Mouse (Mus musculus): ENCODE measurements around the gene Gamt. TPM values are rescaled to one million over a fixed set of nuclear protein-coding genes. Genes with fewer than 3 reads are reported as not detected.

Gamt gene
- total RNA-seq, 2 experiments from 2014 or later = 9.0 to 9.3 TPM

DNA sequence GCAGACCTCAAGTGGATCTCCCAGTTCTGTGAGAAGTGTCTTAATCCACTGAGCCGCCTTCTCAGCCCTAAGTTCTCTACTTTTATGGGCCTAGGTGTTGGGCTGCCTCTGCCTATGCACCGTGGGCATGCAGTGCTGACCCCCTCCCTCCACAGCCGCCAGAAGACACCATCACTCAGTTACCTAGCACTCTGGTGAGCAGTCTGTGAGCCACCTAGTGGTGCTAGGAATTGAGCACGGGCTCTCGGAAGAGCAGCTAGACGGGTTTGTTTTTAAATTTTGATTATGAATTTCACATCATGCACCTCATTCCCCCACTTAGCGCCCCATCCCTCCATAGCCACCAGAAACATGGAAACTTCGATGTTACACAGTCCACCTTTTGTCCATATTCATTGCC is 27.8 kb upstream of the Gamt start:
- DNase-seq (ENCODE audit: low spot score) = no peak
- intact Hi-C loops (cut with DNase I) = no loop called here

DNA sequence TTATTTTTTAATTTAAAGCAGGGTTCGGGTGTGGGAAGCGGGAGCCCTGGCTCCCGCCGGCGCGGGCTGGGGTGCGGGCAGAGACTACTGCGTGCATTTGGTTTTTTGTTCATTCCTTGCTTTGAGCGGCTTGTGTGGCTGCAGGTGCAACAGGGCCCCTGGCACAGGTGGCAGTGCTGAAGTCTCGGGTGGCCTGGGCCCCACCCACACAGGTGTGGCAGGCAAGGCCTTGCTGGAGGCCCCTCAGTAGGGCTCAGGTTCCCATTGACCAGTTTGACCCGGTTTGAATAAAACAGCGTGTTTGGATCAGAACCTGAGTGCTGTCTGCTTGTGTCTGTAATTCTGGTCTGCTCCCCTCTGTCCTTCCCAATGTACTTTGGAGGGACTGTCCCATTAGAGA is 27.3 kb upstream of the Gamt start:
- DNase-seq (ENCODE audit: low spot score) = no peak
- intact Hi-C loops (cut with DNase I) = no loop called here

DNA sequence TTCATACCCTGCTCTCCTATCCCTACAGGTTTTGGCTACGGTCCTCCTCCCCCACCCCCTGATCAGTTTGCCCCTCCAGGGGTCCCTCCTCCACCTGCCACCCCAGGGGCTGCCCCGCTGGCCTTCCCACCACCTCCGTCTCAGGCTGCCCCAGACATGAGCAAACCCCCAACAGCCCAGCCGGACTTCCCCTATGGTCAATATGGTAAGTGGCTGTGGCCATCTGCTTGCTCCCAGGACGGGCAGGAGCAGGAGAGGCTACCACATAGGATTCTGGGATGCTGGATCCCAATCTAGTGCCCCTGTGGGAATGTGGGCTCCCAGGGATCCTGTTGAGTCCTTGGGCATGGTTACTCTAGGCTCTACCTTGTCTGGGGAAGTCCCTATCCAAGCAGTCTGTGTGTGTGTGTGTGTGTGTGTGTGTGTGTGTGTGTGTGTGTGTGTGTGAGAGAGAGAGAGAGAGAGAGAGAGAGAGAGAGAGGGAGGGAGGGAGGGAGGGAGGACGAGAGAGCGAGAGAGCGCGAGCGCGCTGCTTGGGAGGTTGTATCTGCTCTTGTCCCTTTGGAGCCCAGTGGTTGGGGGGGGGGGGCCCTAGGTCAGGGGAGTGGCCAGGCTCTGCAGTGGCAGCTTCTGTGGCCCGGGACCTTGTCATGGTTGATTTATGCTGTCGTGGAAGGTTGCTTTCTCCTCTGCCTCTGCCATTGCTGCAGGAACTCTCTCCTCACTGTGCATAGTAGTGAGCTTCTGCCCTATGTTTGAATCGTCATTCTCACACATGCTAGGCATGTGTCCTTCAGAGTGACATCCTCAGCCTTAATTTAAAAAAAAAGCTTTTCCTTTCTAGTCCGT is 24.6 kb upstream of the Gamt start:
- intact Hi-C loops (cut with DNase I) = no loop called here
- DNase-seq (ENCODE audit: low spot score) = no peak

DNA sequence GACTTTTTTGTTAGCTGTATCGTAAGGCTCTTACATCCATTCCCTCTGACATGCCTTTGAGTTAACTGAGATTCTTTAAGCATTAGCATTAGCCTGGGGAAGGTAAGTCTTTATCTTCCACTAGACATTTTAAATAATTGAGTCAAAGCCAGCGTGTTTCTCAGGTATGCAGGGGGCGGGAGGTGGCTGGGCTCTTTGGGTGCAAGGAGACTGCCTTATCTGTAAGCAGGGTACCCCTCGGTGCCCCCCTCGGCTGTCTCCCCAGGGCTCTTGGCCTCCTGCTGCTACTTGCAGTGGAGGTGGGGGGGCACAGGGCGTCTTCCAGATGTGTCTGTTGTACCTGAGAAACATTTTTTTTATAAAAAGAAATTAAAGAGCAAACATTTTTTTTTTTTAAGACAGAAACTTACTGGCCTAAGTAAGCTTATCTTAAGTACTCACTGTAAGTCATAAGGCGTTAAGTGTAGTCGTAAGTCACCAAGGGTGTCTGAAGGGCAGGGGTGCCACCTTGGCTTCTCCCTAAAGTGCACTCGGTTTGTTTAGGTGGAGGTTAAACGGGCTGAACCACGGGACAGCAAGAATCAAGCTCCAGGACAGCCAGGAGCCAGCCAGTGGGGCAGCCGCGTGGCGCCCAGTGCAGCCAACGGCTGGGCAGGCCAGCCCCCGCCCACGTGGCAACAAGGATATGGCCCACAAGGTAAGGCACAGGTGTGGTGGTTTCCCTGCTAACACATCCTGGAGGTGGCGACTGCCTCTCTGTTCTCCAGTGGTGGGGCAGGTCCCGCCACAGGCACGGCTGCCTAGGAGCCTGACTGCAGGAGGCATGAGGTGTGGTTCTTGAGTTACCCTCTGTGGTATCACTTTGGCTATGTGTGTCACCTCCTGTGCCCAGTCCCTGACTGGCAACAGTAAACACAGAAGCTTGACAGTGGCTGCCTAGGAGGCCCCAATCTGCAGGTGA is 21.9 kb upstream of the Gamt start:
- intact Hi-C loops (cut with DNase I) = no loop called here
- DNase-seq (ENCODE audit: low spot score) = no peak

DNA sequence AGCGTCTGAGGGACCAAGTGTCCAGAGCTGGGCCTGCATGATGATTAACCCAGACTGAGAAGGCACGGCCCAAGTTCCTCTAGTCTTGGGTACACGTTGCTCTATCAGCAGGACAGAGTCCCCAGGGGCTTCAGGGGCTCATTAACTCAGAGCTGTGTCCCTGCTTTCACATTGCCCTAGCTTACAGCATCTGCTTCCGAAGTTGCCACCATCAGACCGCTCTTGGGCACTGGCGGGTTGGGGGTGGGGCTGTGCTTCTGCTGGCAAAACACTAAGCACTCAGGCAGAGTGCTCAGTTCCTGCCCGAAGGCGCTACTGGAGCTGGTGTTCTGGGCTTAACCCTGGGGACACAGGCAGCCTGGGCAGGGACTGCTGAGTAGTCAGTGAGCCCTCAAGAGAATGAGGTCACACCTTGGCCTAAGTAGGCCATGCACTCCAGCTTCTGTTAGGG is 21.1 kb upstream of the Gamt start:
- no peak for DNase-seq (ENCODE audit: low spot score)
- intact Hi-C loops (cut with DNase I) = no loop called here

DNA sequence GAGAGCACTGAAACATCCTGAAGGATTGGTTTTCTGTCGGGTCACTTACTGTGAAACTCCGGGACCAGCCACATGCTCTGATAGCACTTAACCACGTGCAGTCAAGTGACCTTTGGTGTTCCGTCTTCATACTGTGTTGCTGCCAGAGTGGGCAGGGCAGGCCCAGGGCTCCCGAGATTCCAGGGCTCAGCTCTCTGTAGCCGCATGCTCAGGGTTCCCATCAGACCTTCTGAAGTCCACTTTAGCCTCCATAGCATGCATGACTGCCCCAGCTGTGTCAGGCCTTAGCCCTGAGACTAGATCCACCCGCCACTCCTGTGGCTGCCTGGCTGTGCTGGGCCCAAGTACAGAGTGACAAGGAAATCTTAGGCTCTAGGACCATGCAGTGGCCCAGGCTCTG is 20.5 kb upstream of the Gamt start:
- DNase-seq (ENCODE audit: low spot score) = no peak
- intact Hi-C loops (cut with DNase I) = no loop called here

DNA sequence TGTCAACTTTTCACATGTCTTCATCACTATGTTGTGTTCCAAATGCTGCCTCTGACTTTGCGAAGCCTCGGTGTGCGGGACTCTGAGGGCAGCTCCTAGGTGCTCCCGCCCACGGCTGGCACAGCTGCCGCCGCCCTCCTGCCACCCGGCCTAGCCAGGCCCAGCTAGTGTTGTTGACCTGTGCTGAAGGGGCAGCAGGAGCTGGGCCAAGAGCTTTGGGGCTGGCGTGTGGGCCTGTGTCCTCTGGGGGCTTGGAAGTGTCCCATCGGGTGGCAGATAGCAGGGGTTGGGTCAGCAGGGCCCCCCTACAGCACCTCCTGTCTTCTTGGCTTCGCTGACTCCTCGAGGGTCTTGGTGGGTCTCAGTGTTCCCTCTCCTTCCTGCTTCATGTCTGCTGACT is 18.5 kb upstream of the Gamt start:
- intact Hi-C loops (cut with DNase I) = no loop called here
- no peak for DNase-seq (ENCODE audit: low spot score)

DNA sequence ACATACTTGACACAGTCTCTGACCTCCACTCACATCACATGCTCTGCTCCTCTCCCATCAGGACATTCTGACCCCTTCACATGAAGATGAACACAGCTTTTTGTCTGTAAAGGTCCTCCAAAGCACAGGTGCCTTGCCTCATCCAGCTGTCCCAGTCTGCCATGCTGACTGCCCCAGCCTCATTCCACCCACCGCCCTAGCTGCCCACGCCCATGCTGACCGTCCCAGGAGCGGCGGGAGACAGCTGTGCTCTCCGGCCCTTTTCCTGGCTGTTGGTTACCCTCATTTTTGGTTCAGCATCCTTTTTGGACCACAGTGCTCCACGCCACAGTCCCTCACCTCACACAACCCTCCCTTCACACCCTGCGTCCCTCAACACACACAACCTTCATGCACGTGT is 17.6 kb upstream of the Gamt start:
- no peak for DNase-seq (ENCODE audit: low spot score)
- intact Hi-C loops (cut with DNase I) = no loop called here

DNA sequence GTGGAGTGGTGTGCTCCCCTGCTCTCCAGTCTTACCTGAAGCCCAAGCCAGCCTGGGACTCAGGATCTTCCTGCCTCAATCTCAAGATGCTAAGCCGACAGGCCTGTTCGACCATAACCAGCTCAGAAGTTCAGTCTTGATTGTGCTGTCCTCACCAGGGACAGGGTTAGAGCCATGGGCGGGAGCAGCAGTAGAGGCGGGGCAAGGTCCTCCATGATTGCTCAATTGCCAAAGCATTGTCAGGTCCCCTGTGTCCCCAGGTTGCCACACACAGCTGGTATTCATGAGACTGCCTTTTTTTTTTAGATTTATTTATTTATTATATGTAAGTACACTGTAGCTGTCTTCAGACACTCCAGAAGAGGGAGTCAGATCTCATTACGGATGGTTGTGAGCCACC is 15.4 kb upstream of the Gamt start:
- no peak for DNase-seq (ENCODE audit: low spot score)
- intact Hi-C loops (cut with DNase I) = no loop called here

DNA sequence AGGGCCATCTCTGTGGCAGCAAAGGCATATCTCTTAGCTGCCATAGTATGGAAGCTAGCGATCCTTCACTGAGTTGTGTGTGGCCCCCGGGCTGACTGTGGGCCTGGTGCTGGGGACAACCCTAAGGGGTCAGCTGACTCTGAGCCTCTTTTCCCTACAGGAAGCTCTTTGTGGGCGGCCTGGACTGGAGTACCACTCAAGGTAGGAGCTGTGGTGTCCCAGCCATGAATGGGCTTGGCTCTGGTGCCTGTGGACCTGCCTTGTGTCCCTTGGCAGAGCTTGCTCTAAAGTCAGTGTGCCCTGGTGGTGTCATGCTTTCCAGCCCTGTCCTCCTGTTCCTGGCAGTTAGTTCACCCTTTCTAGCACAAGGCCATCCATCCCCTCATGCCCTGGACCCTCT is 13.0 kb upstream of the Gamt start:
- DNase-seq (ENCODE audit: low spot score) = no peak
- intact Hi-C loops (cut with DNase I) = no loop called here

DNA sequence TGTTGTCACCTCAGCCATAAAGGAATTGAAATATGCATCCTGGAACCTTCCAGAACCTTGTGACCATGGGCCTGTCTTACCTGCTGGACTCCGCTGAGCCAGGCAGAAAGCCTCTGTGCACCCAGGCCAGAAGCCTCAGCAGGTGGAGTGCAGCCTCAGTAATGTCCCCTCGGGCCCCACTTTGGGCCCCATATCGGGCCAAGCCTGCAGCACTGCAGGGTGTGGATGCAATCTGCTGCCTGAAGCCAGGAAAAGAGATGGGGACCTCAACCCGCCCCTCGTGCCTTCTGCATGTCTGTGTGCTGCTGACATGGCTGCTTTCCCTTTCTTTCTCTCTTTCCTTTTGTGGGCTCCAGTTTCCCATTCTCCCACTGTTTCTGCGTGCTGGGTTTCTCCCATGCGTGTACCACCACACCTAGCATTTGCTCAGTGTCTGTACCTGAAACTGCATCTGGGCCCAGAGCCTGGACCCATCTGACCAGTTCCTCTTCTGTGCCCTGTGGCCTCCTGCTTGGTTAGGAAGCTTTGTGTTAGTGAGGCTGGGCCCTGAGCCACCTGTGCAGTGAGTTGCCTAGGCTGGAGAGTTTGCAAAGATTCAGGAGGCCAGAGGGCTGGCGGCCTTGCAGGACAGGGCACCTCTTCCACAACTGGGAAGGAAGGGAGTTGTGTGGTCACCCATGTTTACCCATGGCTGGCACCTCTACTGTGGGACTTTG is 11.2 kb upstream of the Gamt start:
- intact Hi-C loops (cut with DNase I) = no loop called here
- no peak for DNase-seq (ENCODE audit: low spot score)

DNA sequence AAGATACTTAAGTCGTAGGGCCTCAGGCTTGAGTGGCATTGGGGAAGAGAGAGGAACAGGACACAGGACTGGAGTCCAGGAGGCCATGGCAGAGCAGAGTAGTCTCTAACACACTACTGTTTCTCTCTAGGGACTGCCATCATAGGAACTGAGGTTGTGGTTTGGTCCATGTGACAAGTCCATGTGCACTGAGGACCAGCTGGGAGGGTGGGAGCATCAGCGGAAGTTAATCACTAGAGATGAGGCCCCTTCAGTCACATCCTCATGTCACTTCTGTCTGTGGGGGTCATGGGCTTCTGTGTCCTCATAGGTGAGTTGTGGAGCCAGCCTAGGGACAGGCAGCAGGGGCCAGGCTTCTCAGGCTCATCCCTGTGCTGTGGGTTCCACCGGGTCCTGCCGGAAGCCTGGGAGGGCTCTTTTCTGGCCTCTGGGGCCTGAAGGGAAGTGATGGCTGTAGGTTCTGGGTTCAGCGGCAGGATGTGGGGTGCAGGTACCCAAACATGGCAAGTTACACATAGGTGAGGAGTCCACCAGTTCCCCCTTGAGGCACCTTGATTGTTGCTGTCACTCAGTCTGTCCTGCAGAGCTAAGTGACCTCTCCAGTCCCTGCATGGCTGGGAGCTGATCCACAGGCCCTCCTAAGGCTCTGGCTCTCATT is 10.5 kb upstream of the Gamt start:
- intact Hi-C loops (cut with DNase I) = no loop called here
- DNase-seq (ENCODE audit: low spot score) = no peak

DNA sequence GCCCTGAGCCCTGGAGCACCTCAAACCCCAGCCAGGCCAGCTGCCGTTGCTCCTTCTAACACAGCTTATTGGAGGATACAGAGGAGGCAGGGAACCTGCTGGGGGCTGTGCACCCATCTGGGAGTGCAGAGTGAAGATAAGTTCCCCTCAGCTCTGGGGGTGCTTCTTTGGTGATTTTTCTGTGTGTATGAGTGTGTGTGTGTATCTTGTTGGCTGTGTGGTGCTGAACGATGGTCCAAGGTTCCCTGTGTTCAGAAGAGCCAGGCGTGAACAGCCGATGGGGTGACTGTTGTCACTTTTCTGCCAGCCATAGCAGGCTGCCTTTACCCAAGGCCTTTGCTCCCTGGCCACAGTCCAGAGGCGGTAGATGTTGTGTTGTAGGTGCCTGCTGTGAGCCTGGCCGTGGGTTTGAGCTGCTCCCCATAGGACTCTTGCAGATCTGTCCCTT is 9.9 kb upstream of the Gamt start:
- intact Hi-C loops (cut with DNase I) = no loop called here

DNA sequence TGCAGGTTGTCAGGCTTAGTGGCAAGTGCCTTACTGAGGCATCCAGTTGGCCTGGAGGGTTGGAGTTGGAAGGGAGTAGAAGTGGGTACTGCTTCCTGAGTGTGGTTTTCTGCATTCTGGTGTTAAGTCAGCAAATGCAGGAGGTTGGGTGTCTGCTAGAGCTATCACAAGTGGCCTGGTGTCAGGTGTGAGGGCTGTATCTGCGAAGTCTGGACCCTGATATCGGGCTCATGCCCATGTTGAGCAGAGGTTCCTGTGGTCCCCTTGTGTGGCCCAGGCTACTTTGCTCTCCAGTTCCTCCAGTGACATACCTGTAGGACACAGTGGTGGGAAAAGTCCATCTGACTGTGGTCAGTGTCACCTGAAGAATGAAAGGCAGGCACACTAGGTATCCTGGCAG is 9.3 kb upstream of the Gamt start:
- DNase-seq (ENCODE audit: low spot score) = no peak
- intact Hi-C loops (cut with DNase I) = no loop called here

More for the DNA sequence above, 9.9 kb upstream of the Gamt start:
- no peak for DNase-seq (ENCODE audit: low spot score)

DNA sequence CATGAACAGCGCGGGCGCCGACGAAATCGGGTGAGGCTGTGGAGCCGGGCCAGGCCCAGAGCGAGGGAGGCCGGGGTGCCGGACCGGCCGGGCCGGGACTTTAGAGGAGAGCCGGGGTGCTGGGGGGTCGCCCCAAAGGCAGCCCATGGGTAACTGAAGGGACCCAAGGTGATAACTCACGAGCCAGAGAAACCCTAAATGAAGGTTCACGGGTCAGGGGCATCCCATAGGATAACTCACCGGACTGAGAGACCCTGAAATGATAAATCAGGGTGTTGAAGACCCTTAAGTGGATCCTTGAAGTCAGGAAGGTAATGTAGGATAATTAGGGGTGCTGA is 4.3 kb upstream of the Gamt start:
- intact Hi-C loops (cut with DNase I) = no loop called here
- no peak for DNase-seq (ENCODE audit: low spot score)

DNA sequence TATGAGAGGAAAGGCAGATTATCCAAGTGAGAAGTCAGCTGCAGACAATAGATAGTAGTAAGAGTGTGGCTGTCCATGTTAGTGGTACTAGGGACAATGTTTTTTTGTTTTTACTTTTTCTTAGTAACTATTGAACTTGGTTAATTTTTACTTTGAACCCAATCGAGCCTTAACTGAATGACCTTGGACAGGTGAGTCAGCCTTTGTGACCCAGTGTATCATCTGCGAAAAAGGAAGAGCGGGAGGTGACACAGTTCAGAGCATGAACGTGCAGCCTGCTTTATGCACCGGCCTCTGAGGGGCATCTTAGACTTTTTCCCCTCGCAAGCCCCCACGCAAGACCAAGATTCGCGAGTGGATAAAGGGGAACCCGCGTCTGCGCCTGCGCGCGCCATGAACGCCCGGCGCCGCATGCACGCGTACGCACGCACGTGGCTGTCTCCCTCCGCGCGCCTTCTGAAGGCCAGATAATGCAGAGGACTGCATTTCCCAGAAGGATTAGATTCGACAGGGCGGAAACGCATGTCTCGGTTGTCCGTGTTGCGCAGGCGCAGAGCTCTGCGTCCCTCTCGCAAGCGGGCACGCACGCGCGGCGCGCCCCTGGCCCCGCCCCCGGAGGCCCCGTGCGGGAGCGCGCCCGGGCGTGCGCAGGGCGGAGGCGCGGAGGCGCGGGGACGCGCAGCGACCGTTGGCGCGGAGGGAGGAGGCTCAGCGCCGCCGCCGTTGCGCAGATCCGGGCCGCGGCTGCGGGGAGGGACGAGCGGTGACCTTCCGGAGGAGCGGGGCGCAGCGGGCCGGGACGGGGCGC is 3.7 kb upstream of the Gamt start:
- intact Hi-C loops (cut with DNase I) = no loop called here

DNA sequence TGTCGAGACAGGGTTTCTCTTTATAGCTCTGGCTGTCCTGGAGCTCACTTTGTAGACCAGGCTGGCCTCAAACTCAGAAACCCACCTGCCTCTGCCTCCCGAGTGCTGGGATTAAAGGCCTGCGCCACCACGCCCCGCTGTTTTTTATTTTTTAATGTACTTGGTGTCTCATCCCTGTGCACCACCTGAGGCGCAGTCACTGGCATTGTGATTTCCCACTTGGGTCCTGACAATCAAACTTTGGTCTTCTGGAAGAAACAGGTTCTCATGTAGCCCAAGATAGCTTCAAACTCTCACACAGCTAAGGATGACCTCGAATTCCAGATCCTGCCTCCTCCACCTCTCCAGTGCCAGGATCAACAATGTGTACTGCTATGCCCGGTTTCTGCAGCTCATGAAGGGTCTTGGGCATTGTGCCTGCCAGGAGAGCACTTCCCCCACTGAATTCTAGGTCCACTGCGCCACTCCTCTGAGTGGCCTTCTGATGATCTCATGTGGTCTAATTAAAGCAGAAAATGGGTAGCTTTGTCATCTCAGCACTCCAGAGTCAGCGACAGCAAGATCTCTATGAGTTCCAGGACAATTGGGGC is 2.1 kb upstream of the Gamt start:
- intact Hi-C loops (cut with DNase I) = no loop called here
- no peak for DNase-seq (ENCODE audit: low spot score)

More for the DNA sequence above, 3.7 kb upstream of the Gamt start:
- peak; percentile 99 for DNase-seq (ENCODE audit: low spot score)

DNA sequence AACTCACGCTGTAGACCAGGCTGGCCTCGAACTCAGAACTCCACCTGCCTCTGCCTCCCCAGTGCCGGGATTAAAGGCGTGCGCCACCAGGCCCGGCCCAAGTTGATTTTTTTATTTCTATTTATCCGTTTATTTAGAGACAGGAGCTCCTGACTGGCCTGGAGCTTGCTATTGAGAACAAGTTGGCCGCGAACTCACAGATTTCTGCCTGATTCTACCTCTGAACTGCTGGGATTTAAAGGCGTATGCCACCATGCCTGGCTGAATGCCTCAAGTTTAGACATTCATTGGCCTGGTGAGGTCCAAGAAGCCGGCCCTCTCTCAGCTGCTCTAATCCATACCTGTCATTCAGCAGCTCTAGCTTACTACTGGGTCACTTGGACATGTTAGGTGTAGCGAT is 1.4 kb upstream of the Gamt start:
- DNase-seq (ENCODE audit: low spot score) = no peak
- intact Hi-C loops (cut with DNase I) = no loop called here

DNA sequence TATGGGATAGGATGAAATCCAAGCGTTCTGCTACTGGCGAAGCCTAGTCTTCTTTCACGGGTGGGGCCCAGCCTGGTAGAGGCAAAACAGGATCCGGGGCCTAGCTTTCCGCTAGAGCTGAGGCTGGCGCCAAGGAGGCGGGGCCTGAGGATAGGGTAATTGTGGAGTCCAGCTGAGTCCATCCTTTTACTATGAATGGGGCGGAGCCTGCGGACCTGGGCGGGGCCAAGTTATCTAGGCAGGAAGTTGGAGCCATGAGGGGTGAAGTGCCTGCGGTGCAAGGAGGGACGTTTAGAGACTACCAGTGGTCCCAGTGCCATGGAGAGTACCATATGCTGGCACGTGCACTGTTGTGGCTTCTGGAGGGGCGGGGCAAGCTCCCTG is 765 bp upstream of the Gamt start:
- peak; percentile 97 for DNase-seq (ENCODE audit: low spot score)
- intact Hi-C loops (cut with DNase I) = no loop called here
